Mouse (Mus musculus): ENCODE measurements at regions not wholly inside any gene's neighbourhood (a gene's known extent, or its start where the extent isn't known, plus 50 kb on each side); places are given as distances from the start of the nearest gene placed in this dataset.

- TF ChIP-seq POLR2A (IDR thresholded peaks at IDR 0.05; ENCODE audit: insufficient read length, low read depth) (no peak), USF1 (IDR thresholded peaks at IDR 0.05; ENCODE audit: low read depth) (no peak)
Observed at GRCm38 (mm10) chr8:118042253-118042860, 240.6 kb upstream of the Mphosph6 start.

All from myocyte (in vitro differentiated cells).